Mouse (Mus musculus) olfactory bulb, adult 2 months (tissue): ENCODE results near the gene E2f6.

Source experiments
- CTCF ChIP-seq: fragments of 200-500 bp; IDR thresholded peaks from 2 replicates; pipeline ENCODE4 v1.5.1; 2012; ENCODE audit warnings: low read depth, mild to moderate bottlenecking, low read length, moderate library complexity; ENCODE audit not compliant: insufficient read depth
- POLR2A ChIP-seq: fragments of 200-500 bp; IDR thresholded peaks from 2 replicates; pipeline ENCODE4 v1.6.1; 2012; ENCODE audit warnings: mild to moderate bottlenecking, low read depth, low read length, moderate library complexity; ENCODE audit not compliant: insufficient read depth

DNA sequence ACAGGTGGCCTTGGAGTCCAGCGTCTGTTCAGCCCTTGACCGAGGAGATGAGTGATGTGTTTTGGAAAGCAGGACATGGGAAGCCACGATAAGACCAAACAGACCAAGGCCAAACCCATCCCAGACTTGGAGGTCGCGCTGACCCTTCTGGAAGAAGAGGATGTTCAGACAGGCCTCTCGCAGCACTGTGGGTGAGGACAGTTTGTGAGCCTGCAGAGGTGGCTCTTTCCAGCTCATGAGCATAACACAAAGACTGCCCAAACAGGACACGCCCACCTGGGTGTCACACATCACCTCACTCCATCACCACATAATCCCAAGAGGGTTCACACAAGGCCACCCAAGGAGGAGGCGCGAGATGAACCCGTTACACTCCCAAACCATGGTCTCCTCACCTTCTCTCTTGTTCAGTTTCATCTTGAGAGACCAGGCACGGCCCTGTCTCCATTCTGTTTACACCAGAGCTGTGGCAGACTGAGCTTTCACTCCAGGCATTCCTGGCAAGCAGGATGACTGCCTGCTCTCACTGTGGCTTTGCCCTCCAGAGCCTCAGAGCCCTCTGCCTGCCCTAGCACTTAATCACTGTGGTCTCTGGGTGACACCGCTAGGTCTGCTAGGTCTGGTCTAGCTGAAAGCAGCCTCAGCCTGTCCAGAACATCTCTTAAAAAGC is 45.9 kb upstream of the E2f6 start:
- TF ChIP-seq CTCF, result no peak
- TF ChIP-seq POLR2A, result no peak
